Comparison of ENCODE assay signal across 8 mouse cellular contexts in genomic region chr9:61910526-61911256, GRCm38 (mm10). TPM values are rescaled to one million over a fixed set of nuclear protein-coding genes. Genes with fewer than 3 reads are reported as not detected.
DNase-seq lines count a peak whose midpoint lies in the region; ATAC-seq lines count a peak whose summit lies in the region.

No protein-coding gene starts in this region.

- no peak for ATAC-seq in granulocyte monocyte progenitor cell, adult 5-6 weeks (replicated peaks; ENCODE audit: poor library complexity, severe bottlenecking)

- peak; percentile 50 for DNase-seq in adrenal gland, postnatal 14 days
- no peak for DNase-seq in adrenal gland, adult 18-20 months (ENCODE audit: low spot score in 2 of 2)
- peak; percentile 46 to 59 for DNase-seq in kidney, postnatal 25 days
- DNase-seq in kidney, adult 8-10 months: no peak
- DNase-seq in B cell, adult 2 months: peak; percentile 51 to 62
- DNase-seq in liver: peak; percentile 71
- DNase-seq in right cerebral cortex, postnatal 25 days: no peak

RNA-seq across cellular contexts. Expression of gene Rplp1, which starts 3.7 kb away (rescaled TPM):
- 1,575 and 2,047 TPM in 2 replicates for total RNA-seq in adrenal gland, postnatal 14 days (2021)
- 1,000 to 10,000 TPM; 2,039 to 2,138 TPM for total RNA-seq in adrenal gland, adult 18-20 months (2021)
- total RNA-seq in granulocyte monocyte progenitor cell, adult 5-6 weeks (2014; fragmentation: Nextera tagmentation): 3,366 and 4,270 TPM in 2 replicates
- total RNA-seq in granulocyte monocyte progenitor cell, adult 5-6 weeks (2017): 4,896 and 5,913 TPM in 2 replicates

RNA-seq across cellular contexts. Expression of gene Kif23, which starts 35.9 kb away (rescaled TPM):
- total RNA-seq in adrenal gland, postnatal 14 days (2021): 25.6 and 26.2 TPM in 2 replicates
- 1 to 10 TPM; 2.2 to 3.0 TPM for total RNA-seq in adrenal gland, adult 18-20 months (2021)
- total RNA-seq in granulocyte monocyte progenitor cell, adult 5-6 weeks (2014; fragmentation: Nextera tagmentation): 32.7 and 46.7 TPM in 2 replicates
- 146 and 173 TPM in 2 replicates for total RNA-seq in granulocyte monocyte progenitor cell, adult 5-6 weeks (2017)

Comparison
In these comparisons a context has a peak if more than half of its experiments do, and no peak if none do; other contexts are left out.
1. DNase-seq: peak in adrenal gland, postnatal 14 days (single experiment), kidney, postnatal 25 days (2 of 2), B cell, adult 2 months (2 of 2) and liver (single experiment); none in adrenal gland, adult 18-20 months (0 of 2), kidney, adult 8-10 months (0 of 2) and right cerebral cortex, postnatal 25 days (single experiment).